Mouse (Mus musculus): Measurements from ENCODE around the gene Cep78. TPM values are rescaled to one million over a fixed set of nuclear protein-coding genes. Genes with fewer than 3 reads are reported as not detected.

Cep78 gene
- polyA plus RNA-seq, 1 experiment from 2014 or later, result 70.6 TPM

DNA sequence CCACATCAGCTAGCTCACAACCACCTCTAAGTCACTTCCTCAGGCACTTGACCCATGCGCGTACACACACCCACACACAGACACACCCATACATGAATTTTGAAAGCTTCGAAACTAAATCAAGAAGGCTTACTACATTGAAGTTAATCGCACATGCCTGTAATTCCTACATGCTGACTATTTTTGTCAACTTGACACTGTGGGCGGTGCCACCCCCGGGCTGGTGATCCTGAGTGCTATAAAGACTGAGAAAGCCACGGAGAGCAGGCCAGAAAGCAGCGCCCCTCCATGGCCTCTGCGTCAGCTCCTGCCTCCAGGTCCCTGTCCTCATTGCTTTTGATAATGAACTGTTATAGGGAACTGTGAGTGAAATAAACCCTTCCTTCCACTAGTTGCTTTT is 61.4 kb downstream of the Cep78 start:
- Histone ChIP-seq H3K27ac (peak overlapping the region; percentile 90; the same call in 1 of the 2 replicates), H3K4me1 (peaks cover 39% of the 10 kb centered on the region), H3K9me3 (peaks cover 3% of the 10 kb centered on the region; the same call in 1 of the 2 replicates), H3K4me3 (peak overlapping the region; percentile 82), H3K27me3 (ENCODE audit: poor library complexity, severe bottlenecking) (peaks cover 11% of the 10 kb centered on the region), H3K36me3 (replicated peaks) (peaks cover 24% of the 10 kb centered on the region)
- DNase-seq (ENCODE audit: extremely low spot score, low spot score), result peak; percentile 33
- WGBS, result 48% methylated on average over 9 of the region's 9 CpGs

DNA sequence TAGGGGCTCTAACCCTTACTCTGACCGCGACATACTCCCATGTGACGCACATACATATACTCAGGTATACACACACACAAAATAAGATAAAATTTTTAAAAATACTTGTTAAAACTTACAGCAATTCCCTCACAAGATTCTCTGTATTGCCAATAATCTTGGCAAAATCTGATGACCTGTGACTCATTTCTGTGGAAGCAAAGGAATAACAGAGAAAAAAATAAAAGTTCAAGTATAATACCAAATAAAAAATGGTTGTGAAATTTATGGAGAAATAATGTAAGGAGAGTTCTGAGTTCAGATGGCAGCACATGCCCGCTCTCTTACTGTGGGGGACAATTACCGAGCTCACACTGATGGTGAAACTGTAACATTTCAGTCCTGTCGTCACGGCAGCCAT is 65.5 kb downstream of the Cep78 start:
- 95% methylated on average over 7 of the region's 7 CpGs for WGBS
- Histone ChIP-seq H3K9me3 (no peaks in the 10 kb centered on the region), H3K36me3 (replicated peaks) (peaks cover 64% of the 10 kb centered on the region), H3K27ac (no peak overlapping the region), H3K4me3 (no peak overlapping the region), H3K4me1 (peaks cover 26% of the 10 kb centered on the region), H3K27me3 (ENCODE audit: poor library complexity, severe bottlenecking) (no peaks in the 10 kb centered on the region)
- no peak for DNase-seq (ENCODE audit: extremely low spot score, low spot score)

DNA sequence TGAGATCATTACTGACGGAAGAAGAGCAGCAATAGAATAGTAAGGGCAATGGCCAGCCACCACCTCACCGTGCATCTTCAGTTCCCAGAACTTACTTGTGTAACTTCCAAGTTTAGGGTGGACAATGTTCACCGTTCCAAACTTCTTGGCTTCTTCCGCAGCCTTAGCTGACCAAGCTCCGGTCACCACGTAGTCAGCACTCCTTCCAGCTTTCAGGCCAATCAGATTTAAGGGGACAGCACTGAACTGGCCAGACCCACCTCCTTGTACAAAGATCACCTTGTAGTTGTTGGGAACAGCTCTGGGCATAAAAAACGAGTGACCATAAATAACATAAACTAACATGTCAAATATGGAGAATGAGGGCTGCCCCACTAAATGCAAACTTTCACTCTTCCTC is 66.7 kb downstream of the Cep78 start:
- no peak overlapping the region for H3K4me3 ChIP-seq
- H3K36me3 ChIP-seq (replicated peaks), result peaks cover 76% of the 10 kb centered on the region
- H3K4me1 ChIP-seq, result peaks cover 14% of the 10 kb centered on the region
- no peak for DNase-seq (ENCODE audit: extremely low spot score, low spot score)
- H3K27me3 ChIP-seq (ENCODE audit: poor library complexity, severe bottlenecking), result no peaks in the 10 kb centered on the region
- WGBS, result 95% methylated on average over 7 of the region's 7 CpGs
- H3K27ac ChIP-seq, result no peak overlapping the region
- no peaks in the 10 kb centered on the region for H3K9me3 ChIP-seq

DNA sequence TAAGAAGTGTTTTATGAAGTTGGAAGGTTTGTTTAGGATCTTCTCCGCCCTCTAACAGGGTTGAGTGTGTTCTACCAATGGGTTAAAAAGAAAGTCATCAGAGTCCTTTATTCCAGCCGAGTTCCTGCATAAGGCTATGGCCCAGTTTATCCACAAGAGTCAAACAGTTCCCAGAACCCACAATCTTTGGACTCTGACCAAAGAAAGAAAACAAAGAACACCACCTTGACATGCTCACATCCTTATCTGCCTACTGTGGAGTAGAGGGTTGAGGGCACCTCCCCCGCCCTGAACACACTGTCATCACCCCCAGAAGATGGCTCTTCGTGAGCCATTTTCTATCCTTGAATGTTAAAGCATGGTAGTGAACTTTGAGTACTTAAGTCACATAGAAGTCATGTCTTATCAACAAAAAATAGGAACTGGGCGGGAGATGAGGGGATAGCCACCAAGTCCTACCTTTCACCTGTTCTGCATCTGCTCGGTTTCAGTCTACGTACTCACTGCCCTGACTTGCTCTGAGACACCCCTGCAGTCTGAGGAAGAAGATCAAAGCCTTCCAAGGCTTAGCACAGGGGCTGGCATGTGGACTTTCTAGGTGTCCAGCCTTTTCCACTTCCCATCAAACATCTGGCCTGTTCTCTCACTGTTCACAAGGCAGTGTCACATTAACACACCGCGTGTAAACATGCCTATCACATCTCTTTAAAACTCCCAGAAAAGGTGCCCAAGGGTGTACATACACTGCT is 71.4 kb downstream of the Cep78 start:
- Histone ChIP-seq H3K36me3 (replicated peaks) (peaks cover 98% of the 10 kb centered on the region), H3K27ac (no peak overlapping the region), H3K4me3 (no peak overlapping the region), H3K27me3 (ENCODE audit: poor library complexity, severe bottlenecking) (no peaks in the 10 kb centered on the region), H3K4me1 (no peaks in the 10 kb centered on the region), H3K9me3 (no peaks in the 10 kb centered on the region)
- no peak for DNase-seq (ENCODE audit: extremely low spot score, low spot score)
- WGBS, result 96% methylated on average over 9 of the region's 9 CpGs

DNA sequence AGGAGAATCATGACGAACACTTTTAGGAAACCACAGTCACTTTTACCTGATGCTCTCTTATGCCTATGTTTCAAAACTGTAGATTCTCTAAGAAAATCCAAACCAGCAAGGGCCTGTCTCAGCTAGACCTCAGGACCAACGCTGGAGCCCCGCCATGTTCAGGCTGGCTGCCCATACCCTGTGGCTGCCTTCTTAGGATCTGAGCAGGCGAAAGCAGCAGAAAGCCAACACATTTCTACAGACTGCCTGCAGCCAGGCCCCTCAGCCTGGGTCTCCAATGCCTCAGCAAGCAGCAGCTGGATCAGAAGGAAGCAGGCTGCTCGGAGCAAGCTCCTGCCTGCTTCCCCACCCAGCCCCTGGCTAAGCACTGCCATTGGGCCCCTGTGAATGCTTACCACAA is 73.3 kb downstream of the Cep78 start:
- DNase-seq (ENCODE audit: extremely low spot score, low spot score), result no peak

DNA sequence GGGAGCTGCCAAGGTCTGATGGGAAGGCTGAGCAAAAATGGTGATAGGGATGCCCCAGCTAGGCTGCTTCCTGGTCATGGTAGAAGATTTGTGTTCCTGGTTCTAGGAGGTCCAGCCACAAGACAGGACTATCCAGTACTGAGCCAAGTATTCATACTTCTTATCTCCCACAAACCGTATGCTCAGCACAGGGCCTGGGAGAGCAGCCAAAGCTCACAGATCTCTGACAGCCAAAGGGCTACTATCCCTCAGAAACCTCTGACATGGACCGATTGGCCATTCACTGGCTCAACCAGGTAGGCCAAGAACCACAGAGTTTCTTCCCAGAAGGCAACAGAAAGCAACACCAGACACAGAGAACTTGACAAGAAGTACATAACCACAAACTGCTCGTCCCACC is 73.8 kb downstream of the Cep78 start:
- H3K36me3 ChIP-seq (replicated peaks), result peaks cover 98% of the 10 kb centered on the region
- 93% methylated on average over 3 of the region's 3 CpGs for WGBS
- H3K9me3 ChIP-seq, result no peaks in the 10 kb centered on the region
- no peaks in the 10 kb centered on the region for H3K4me1 ChIP-seq
- no peak overlapping the region for H3K27ac ChIP-seq
- no peaks in the 10 kb centered on the region for H3K27me3 ChIP-seq (ENCODE audit: poor library complexity, severe bottlenecking)
- no peak overlapping the region for H3K4me3 ChIP-seq
- DNase-seq (ENCODE audit: extremely low spot score, low spot score), result no peak

More for the DNA sequence above, 73.3 kb downstream of the Cep78 start:
- H3K9me3 ChIP-seq, result no peaks in the 10 kb centered on the region
- H3K4me1 ChIP-seq, result no peaks in the 10 kb centered on the region
- WGBS, result 90% methylated on average over 5 of the region's 5 CpGs
- no peak overlapping the region for H3K4me3 ChIP-seq
- no peaks in the 10 kb centered on the region for H3K27me3 ChIP-seq (ENCODE audit: poor library complexity, severe bottlenecking)
- peaks cover 98% of the 10 kb centered on the region for H3K36me3 ChIP-seq (replicated peaks)
- H3K27ac ChIP-seq, result no peak overlapping the region

DNA sequence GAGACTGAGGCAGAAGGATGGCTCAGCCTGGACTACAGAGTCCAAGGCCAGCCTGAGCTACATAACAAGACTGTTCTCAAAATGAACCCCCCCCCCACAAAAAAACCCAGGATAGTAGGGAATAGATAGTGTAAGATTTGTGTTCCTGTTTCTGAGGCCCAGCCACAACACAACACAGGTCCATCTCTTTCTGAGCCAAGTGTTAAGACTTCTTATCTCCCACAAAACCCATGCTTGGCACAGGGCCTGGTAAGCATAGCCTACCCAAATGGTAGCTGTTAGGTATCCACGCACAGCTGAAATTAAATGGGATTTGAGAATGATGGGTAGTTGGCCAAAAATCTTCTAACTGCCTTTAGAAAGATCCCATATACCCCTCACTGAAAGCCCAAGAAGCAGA is 74.3 kb downstream of the Cep78 start:
- no peaks in the 10 kb centered on the region for H3K27me3 ChIP-seq (ENCODE audit: poor library complexity, severe bottlenecking)
- peaks cover 100% of the 10 kb centered on the region for H3K36me3 ChIP-seq (replicated peaks)
- H3K4me3 ChIP-seq, result no peak overlapping the region
- H3K4me1 ChIP-seq, result no peaks in the 10 kb centered on the region
- no peaks in the 10 kb centered on the region for H3K9me3 ChIP-seq
- DNase-seq (ENCODE audit: extremely low spot score, low spot score), result no peak
- WGBS, result 100% methylated on average over 1 of the region's 1 CpGs
- no peak overlapping the region for H3K27ac ChIP-seq

DNA sequence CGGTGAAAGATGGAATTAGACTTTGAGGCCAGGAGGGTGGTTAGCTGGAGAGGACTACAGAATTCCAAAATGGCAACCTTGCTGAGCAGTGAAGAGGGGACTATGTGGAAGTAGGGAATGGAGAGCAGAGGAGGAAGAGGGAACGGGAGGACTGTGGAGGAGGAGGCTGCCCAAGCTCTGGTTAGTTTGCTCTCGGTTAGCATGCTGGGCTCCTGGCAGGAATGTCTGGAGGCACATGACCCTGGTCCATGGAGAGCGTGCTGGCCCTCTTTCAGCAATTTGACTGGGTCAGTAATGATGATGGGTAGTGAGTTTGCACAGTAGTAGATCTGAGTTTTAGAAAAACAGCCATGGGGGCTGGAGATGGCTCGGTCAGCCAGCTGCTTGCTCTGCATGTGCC is 76.8 kb downstream of the Cep78 start:
- H3K36me3 ChIP-seq (replicated peaks), result peaks cover 89% of the 10 kb centered on the region
- H3K4me3 ChIP-seq, result no peak overlapping the region
- WGBS, result 93% methylated on average over 5 of the region's 5 CpGs
- H3K27me3 ChIP-seq (ENCODE audit: poor library complexity, severe bottlenecking), result no peaks in the 10 kb centered on the region
- no peak for DNase-seq (ENCODE audit: extremely low spot score, low spot score)
- peaks cover 18% of the 10 kb centered on the region for H3K4me1 ChIP-seq
- no peaks in the 10 kb centered on the region for H3K9me3 ChIP-seq
- no peak overlapping the region for H3K27ac ChIP-seq

Other genes with a start within 250 kb of the Cep78 start
- gene Psat1, start 37.7 kb downstream of the Cep78 start, polyA plus RNA-seq (2016; fragmentation: Nextera tagmentation; extraction: Ambion mirVana), result 143 and 158 TPM in 2 replicates
- gene Gnaq, start 147.8 kb upstream of the Cep78 start, polyA plus RNA-seq (2016; fragmentation: Nextera tagmentation; extraction: Ambion mirVana), result 20.7 and 24.5 TPM in 2 replicates

Measured in forebrain, embryonic 10.5 days (tissue).